Mouse (Mus musculus) embryonic facial prominence, embryonic 14.5 days (tissue): ENCODE measurements at regions not wholly inside any gene's neighbourhood (a gene's known extent, or its start where the extent isn't known, plus 50 kb on each side); places are given as distances from the start of the nearest gene placed in this dataset.

Experiments used
- ATAC-seq: fragments of 200-750 bp; cut with Nextera tagmentation; 2 replicates; pipeline ENCODE4 v1.8.0; 2017; ENCODE audit warnings: low read depth, moderate number of reproducible peaks, moderate TSS enrichment
- DNase-seq: peaks from one replicate; pipeline ENCODE4 v3.0.0-alpha.2; 2015; ENCODE audit warnings: low spot score
- H3K27ac ChIP-seq: fragments of 300-500 bp; sonication (generic); replicated peaks from 2 replicates; pipeline ENCODE4 v1.5.1; 2014; ENCODE audit warnings: low read depth, mild to moderate bottlenecking, low read length, moderate library complexity
- H3K27me3 ChIP-seq: fragments of 300-500 bp; sonication (generic); replicated peaks from 2 replicates; pipeline ENCODE4 v1.6.1; 2014; ENCODE audit warnings: low read length; ENCODE audit not compliant: control insufficient read depth, insufficient read depth
- H3K36me3 ChIP-seq: fragments of 300-500 bp; sonication (generic); 2 replicates; pipeline ENCODE4 v1.6.1; 2014; ENCODE audit warnings: low read length, mixed read lengths; ENCODE audit not compliant: control insufficient read depth, insufficient read depth
- H3K4me1 ChIP-seq: fragments of 300-500 bp; sonication (generic); 2 replicates; pipeline ENCODE4 v1.6.1; 2014; ENCODE audit warnings: antibody characterized with exemption, low read length; ENCODE audit not compliant: control insufficient read depth, insufficient read depth
- H3K4me2 ChIP-seq: fragments of 300-500 bp; sonication (generic); 2 replicates; pipeline ENCODE4 v1.6.1; 2014; ENCODE audit warnings: low read depth, mild to moderate bottlenecking, low read length, moderate library complexity, mixed read lengths
- H3K4me3 ChIP-seq: fragments of 300-500 bp; sonication (generic); 2 replicates; pipeline ENCODE4 v1.5.1; 2014; ENCODE audit warnings: low read depth, mild to moderate bottlenecking, low read length
- H3K9ac ChIP-seq: fragments of 300-500 bp; sonication (generic); 2 replicates; pipeline ENCODE4 v1.6.1; 2014; ENCODE audit warnings: low read depth, mild to moderate bottlenecking, low read length, moderate library complexity, mixed read lengths
- H3K9me3 ChIP-seq: fragments of 300-500 bp; sonication (generic); 2 replicates; pipeline ENCODE4 v1.6.1; 2016; ENCODE audit warnings: low read length; ENCODE audit not compliant: control insufficient read depth
- WGBS: fragments of 180-500 bp; shearing (Covaris S2); extraction: QIAGEN DNeasy Blood & Tissue Kit; methylation state at CpG from one replicate; pipeline ENCODE4 v1.1.7; 2014; 5-methylcytosine and 5-hydroxymethylcytosine counted together

DNA sequence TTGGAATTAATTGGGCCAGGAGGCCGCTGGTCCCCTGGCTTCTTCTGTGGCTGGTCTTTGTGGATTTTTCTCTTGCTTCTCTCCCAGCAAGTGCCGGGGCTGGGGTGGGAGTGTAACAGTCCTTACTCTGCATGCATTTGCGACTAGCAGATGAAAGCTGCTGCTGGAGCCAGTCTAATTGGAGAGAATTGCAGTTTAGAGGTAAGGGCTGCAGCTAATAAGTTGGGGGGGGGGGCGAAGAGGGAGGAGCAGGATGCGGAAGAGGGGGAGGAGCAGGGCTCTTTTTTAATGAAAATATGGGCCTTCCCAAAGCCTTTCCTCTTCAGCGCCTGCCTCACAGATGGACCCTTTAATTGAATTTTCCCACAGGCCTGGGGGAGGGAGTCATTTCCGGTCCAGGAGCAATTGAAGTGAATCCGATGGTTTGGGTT, 336.7 kb downstream of the Cd83 start:
- H3K4me3 ChIP-seq = no peak overlapping the region
- no peak overlapping the region for H3K4me2 ChIP-seq
- no peaks in the 10 kb centered on the region for H3K9me3 ChIP-seq
- DNase-seq (peak; percentile 41), ATAC-seq (no peak)
- H3K27me3 ChIP-seq = no peaks in the 10 kb centered on the region
- H3K36me3 ChIP-seq = no peaks in the 10 kb centered on the region
- 0 out of 2 replicates have a peak, but pooled peaks cover 5% of the 10 kb centered on the region for H3K4me1 ChIP-seq
- H3K9ac ChIP-seq = no peak overlapping the region
- H3K27ac ChIP-seq = no peak overlapping the region
- WGBS = 20% methylated on average over 6 of the region's 8 CpGs

DNA sequence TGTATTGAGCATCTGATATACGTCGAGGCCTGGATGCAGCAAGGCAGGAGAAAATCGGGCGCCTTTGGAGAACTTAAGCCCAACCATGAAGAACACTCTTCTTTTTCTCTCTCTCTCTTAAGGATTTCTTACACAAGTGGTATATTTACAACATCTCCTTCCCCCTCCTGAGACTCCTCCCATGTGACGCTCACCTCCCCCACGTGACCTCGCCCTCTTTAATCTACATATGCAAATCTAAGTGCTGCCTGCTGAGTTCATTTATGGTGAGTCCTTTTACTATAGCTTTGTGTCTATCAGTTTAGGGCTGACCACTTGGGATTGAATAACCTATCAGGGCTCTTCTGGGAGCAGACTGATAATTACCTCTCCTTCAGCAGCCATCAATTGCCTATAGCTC, 337.4 kb downstream of the Cd83 start:
- Histone ChIP-seq H3K27me3 (no peaks in the 10 kb centered on the region), H3K36me3 (no peaks in the 10 kb centered on the region), H3K9me3 (no peaks in the 10 kb centered on the region), H3K27ac (no peak overlapping the region), H3K4me2 (no peak overlapping the region), H3K4me1 (0 out of 2 replicates have a peak, but pooled peaks cover 5% of the 10 kb centered on the region), H3K4me3 (no peak overlapping the region), H3K9ac (no peak overlapping the region)
- ATAC-seq (no peak), DNase-seq (no peak)
- 59% methylated on average over 7 of the region's 7 CpGs for WGBS

DNA sequence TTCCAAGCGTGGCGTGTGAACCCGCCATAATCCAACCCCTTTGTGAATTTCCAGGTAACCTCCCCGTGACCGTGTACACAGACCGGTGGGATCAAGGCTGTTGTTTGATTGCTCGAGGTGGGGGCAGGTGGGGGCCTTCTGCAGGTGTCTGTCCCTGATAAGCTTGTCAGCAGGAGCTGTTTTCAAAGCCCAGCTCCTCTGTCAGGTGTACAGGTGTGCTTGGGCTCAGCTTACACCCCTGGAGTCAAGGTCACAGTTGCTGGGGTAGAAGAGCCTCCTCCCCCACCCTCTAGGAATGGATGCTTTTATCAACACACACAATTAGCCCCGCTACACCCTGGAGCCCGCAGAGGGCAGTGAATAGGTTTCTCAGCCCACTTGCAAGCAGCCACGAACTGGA, 341.6 kb downstream of the Cd83 start:
- no peaks in the 10 kb centered on the region for H3K27me3 ChIP-seq
- 0 out of 2 replicates have a peak, but pooled peaks cover 4% of the 10 kb centered on the region for H3K4me1 ChIP-seq
- H3K9ac ChIP-seq = no peak overlapping the region
- H3K36me3 ChIP-seq = no peaks in the 10 kb centered on the region
- DNase-seq (peak; percentile 57), ATAC-seq (peak; percentile 91)
- no peaks in the 10 kb centered on the region for H3K9me3 ChIP-seq
- 48% methylated on average over 10 of the region's 10 CpGs for WGBS
- H3K4me2 ChIP-seq = no peak overlapping the region
- H3K4me3 ChIP-seq = no peak overlapping the region
- no peak overlapping the region for H3K27ac ChIP-seq

DNA sequence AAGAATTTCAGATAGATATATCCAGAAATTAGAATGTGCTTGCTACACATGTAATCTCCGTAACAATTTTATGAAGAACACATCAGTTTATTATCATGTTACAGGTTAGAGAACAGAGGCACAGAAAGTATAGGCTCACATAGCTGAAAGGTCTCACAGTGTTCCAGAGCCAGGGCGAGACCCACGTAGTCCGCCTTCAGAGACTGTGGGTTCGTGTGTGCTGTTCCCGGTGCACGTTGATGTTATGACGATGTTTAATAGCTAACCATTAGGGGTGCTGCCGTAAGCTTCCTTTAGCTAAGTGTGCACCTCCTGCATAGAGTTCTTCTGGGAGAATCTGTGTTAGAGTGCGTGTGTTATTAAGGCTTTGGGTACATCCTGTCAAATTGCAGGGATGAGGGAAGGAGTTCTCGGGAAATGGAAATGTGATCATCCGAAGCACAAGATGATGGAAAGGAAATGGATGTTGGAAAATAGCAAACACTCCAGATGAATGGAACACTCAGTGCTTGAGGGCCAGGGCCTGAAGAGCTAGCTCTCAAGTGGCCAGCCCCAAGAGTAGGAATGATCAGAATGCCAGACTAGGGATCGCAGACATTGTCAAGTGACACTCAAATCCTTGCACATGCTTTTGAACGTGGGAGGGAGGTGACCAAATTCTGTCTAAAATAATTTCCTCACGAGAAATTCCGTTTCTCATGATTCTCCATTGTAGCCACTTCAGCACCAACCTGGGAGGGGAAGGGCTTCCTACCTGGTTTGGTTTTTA, 344.1 kb downstream of the Cd83 start:
- no peak overlapping the region for H3K4me2 ChIP-seq
- no peak overlapping the region for H3K27ac ChIP-seq
- H3K9me3 ChIP-seq = no peaks in the 10 kb centered on the region
- 0 out of 2 replicates have a peak, but pooled peaks cover 3% of the 10 kb centered on the region for H3K4me1 ChIP-seq
- DNase-seq (no peak), ATAC-seq (no peak)
- no peak overlapping the region for H3K9ac ChIP-seq
- no peaks in the 10 kb centered on the region for H3K27me3 ChIP-seq
- 84% methylated on average over 16 of the region's 16 CpGs for WGBS
- no peak overlapping the region for H3K4me3 ChIP-seq
- no peaks in the 10 kb centered on the region for H3K36me3 ChIP-seq

DNA sequence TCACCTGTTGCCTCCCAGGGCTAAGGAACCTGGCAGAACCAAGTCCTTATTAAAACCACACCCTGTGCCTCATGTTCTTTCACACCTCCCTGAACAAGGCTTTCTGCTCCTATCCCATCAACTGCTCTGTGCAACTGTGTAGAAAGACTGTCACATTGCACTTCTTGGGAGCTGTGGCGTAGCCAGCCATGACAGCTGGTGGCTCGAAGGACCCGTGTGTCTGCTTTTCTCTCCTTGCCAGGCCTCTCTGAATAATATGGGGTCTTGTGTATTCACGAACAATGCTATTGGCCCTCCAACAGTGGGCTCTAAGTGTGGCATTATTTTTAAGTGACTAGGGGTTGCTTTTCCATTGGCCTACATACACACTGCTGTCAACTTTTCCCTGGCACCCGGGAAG, 347.3 kb downstream of the Cd83 start:
- no peak overlapping the region for H3K9ac ChIP-seq
- DNase-seq (no peak), ATAC-seq (no peak)
- WGBS = 91% methylated on average over 5 of the region's 5 CpGs
- H3K36me3 ChIP-seq = no peaks in the 10 kb centered on the region
- no peak overlapping the region for H3K4me3 ChIP-seq
- 0 out of 2 replicates have a peak, but pooled peaks cover 3% of the 10 kb centered on the region for H3K4me1 ChIP-seq
- no peak overlapping the region for H3K4me2 ChIP-seq
- no peak overlapping the region for H3K27ac ChIP-seq
- no peaks in the 10 kb centered on the region for H3K27me3 ChIP-seq
- H3K9me3 ChIP-seq = no peaks in the 10 kb centered on the region

DNA sequence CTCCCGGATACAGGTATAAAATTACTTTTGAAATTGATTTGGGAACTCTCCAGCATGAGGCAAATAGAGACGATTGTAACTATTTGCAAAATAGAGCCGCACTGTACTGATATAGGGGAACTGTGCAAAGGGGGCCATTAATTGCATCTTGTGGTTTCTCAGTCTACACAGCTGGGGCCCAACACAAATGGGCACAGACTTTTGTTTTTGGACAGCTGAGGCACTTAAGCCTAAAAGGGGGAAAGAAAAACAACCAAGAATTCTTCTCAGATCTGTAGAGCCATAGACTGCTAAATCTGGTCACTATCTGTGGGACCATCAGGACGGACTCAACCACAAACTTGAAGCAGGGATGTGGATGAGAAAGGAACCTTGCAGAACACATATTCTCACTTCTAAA, 347.9 kb downstream of the Cd83 start:
- Histone ChIP-seq H3K9me3 (no peaks in the 10 kb centered on the region), H3K36me3 (no peaks in the 10 kb centered on the region), H3K27ac (no peak overlapping the region), H3K4me2 (no peak overlapping the region), H3K4me3 (no peak overlapping the region), H3K27me3 (no peaks in the 10 kb centered on the region), H3K9ac (no peak overlapping the region), H3K4me1 (0 out of 2 replicates have a peak, but pooled peaks cover 3% of the 10 kb centered on the region)
- WGBS = 77% methylated on average over 4 of the region's 4 CpGs
- ATAC-seq (no peak), DNase-seq (no peak)

DNA sequence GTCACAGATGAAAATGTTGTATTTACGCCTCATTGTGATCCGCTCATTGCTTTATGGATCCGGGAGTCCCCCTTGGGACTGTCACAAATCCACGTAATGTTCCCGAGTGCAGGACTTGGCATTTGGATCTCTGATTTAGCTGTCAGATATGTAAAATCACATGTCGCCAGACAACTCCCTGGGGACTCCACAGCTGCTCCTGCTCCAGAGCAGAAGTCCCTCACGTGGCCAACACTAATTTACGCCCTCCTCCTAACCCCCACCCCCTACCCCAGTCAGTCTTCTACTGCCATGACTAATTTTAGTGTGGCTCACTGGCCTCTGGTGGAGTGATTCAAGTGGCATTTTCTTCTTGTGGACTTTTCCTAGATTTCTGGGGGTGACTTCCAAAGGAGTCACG, 348.9 kb downstream of the Cd83 start:
- H3K4me2 ChIP-seq = no peak overlapping the region
- no peak overlapping the region for H3K4me3 ChIP-seq
- H3K9ac ChIP-seq = no peak overlapping the region
- no peak overlapping the region for H3K27ac ChIP-seq
- H3K27me3 ChIP-seq = no peaks in the 10 kb centered on the region
- WGBS = 45% methylated on average over 9 of the region's 9 CpGs
- H3K36me3 ChIP-seq = no peaks in the 10 kb centered on the region
- DNase-seq (peak; percentile 75), ATAC-seq (0 out of 2 replicates have a peak, but pooled peaks have one; percentile 22)
- no peaks in the 10 kb centered on the region for H3K9me3 ChIP-seq
- 0 out of 2 replicates have a peak, but pooled peaks cover 3% of the 10 kb centered on the region for H3K4me1 ChIP-seq

DNA sequence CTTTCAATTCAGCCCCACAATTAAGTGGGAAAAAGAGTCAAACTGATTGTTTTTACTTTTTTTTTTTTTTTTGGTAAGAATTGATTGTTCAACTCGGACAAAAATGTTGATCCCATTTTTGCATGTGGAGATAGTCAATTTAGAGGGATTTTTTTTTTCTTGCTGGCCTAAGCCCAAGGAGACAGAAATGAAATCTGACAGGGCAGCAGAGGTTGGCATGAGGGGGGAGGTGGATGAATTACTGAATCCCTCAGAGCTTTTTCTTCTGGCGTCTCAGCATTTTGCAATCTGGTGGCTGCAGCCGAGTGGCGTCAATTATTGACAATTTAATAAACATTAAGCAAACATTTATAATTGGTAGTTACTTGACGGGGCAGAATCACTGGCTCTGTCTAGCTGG, 356.6 kb downstream of the Cd83 start:
- H3K9ac ChIP-seq = no peak overlapping the region
- no peaks in the 10 kb centered on the region for H3K27me3 ChIP-seq
- H3K4me2 ChIP-seq = no peak overlapping the region
- DNase-seq (peak; percentile 8), ATAC-seq (no peak)
- H3K27ac ChIP-seq = no peak overlapping the region
- H3K9me3 ChIP-seq = peaks cover 7% of the 10 kb centered on the region; the same call in 1 of the 2 replicates
- H3K36me3 ChIP-seq = no peaks in the 10 kb centered on the region
- no peaks in the 10 kb centered on the region for H3K4me1 ChIP-seq
- no peak overlapping the region for H3K4me3 ChIP-seq
- WGBS = 48% methylated on average over 5 of the region's 5 CpGs

DNA sequence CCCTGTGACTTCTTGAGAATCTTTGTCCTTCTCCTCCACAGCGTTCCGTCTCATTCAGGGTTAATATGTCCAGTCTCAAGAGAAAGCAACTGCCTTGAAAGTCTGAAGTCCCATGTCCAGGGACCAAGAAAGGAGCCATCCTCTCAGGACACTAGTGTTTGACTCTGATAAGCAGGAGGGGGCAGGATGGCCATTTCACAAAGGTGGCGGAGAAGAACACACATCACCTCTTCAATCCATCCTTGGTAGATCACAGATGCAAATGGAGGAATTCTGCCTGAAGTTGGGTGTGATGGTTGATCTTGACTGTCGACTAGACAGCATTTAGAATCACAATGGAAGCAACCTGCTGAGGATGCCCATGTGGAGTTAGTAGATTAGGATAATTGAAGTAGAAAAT, 360.9 kb downstream of the Cd83 start:
- Histone ChIP-seq H3K4me1 (no peaks in the 10 kb centered on the region), H3K27me3 (no peaks in the 10 kb centered on the region), H3K36me3 (no peaks in the 10 kb centered on the region), H3K9me3 (peaks cover 7% of the 10 kb centered on the region; the same call in 1 of the 2 replicates), H3K4me2 (no peak overlapping the region), H3K27ac (no peak overlapping the region), H3K4me3 (no peak overlapping the region), H3K9ac (no peak overlapping the region)
- DNase-seq (no peak), ATAC-seq (no peak)
- WGBS = 90% methylated on average over 4 of the region's 4 CpGs
